Mouse (Mus musculus) myocyte (in vitro differentiated cells): ENCODE data around the gene Zfp991.
"Not testable (repeated sequence)": the region's sequence is repeated elsewhere in the genome, so short reads cannot be mapped to it uniquely, and the experiment has no call there.

Experiments used
- CEBPB ChIP-seq: IDR thresholded peaks from 2 replicates; pipeline ENCODE4 v1.6.1; 2011; ENCODE audit warnings: mild to moderate bottlenecking, moderate library complexity; ENCODE audit not compliant: poor library complexity, insufficient read depth, severe bottlenecking
- E2F4 ChIP-seq: IDR thresholded peaks from one replicate; pipeline ENCODE4 v1.6.1; 2011; ENCODE audit warnings: mild to moderate bottlenecking, control low read depth, moderate library complexity; ENCODE audit not compliant: insufficient read depth
- MAX ChIP-seq: IDR thresholded peaks from one replicate; pipeline ENCODE4 v1.6.1; 2011; ENCODE audit warnings: low read depth, mild to moderate bottlenecking, control low read depth
- MYOD1 ChIP-seq, 3 experiments: IDR thresholded peaks; one replicate each; pipeline ENCODE4 v1.6.1; 2011; ENCODE audit warnings: control low read depth in 2 of 3, low read depth in 2 of 3, mild to moderate bottlenecking in 2 of 3, moderate library complexity in 1 of 3; ENCODE audit not compliant: insufficient read length in 2 of 3, control insufficient read depth in 1 of 3
- POLR2A ChIP-seq: IDR thresholded peaks from one replicate; pipeline ENCODE4 v1.6.1; 2011; ENCODE audit warnings: low read depth, mild to moderate bottlenecking, control low read depth, moderate library complexity; ENCODE audit not compliant: insufficient read length
- POLR2AphosphoS2 ChIP-seq: IDR thresholded peaks from one replicate; pipeline ENCODE4 v1.6.1; 2011; ENCODE audit warnings: low read depth, control low read depth; ENCODE audit not compliant: insufficient read length
- REST ChIP-seq: IDR thresholded peaks from one replicate; pipeline ENCODE4 v1.6.1; 2011; ENCODE audit warnings: mild to moderate bottlenecking, control low read depth, moderate library complexity; ENCODE audit not compliant: insufficient read depth, insufficient read length
- SRF ChIP-seq: IDR thresholded peaks from one replicate; pipeline ENCODE4 v1.6.1; 2011; ENCODE audit warnings: low read depth; ENCODE audit not compliant: control insufficient read depth, insufficient read length
- TCF12 ChIP-seq: IDR thresholded peaks from one replicate; pipeline ENCODE4 v1.6.1; 2011; ENCODE audit warnings: mild to moderate bottlenecking, control low read depth; ENCODE audit not compliant: poor library complexity, insufficient read depth, severe bottlenecking
- TCF3 ChIP-seq: IDR thresholded peaks from one replicate; pipeline ENCODE4 v1.6.1; 2011; ENCODE audit warnings: low read depth, control low read depth; ENCODE audit not compliant: insufficient read length
- USF1 ChIP-seq: IDR thresholded peaks from one replicate; pipeline ENCODE4 v1.6.1; 2011; ENCODE audit warnings: low read depth, mild to moderate bottlenecking, control low read depth, moderate library complexity

- not testable (repeated sequence) for TF ChIP-seq POLR2A; SRF; MAX; USF1; E2F4; TCF3; MYOD1 (IDR thresholded peaks at IDR 0.05; ENCODE audit: control insufficient read depth in 1 of 3, insufficient read length in 2 of 3, low read depth in 2 of 3); REST; CEBPB; POLR2AphosphoS2; TCF12
These were observed 8.0 kb upstream of the Zfp991 start for GRCm38 (mm10) chr4:147123797-147124196.
